Mouse (Mus musculus) thymus, adult 2 months (tissue): ENCODE measurements around the gene Rnf220. TPM values are rescaled to one million over a fixed set of nuclear protein-coding genes. Genes with fewer than 3 reads are reported as not detected.
"Not testable (repeated sequence)": the region's sequence is repeated elsewhere in the genome, so short reads cannot be mapped to it uniquely, and the experiment has no call there.

Experiments
- DNase-seq: peaks from one replicate; pipeline ENCODE4 v3.0.0; 2021
- H3K27ac ChIP-seq: fragments of 200-500 bp; 2 replicates; pipeline ENCODE4 v1.5.1; 2012; ENCODE audit warnings: low read length, control low read depth; ENCODE audit not compliant: control insufficient read depth, insufficient read depth
- H3K27me3 ChIP-seq: fragments of 200-500 bp; 2 replicates; pipeline ENCODE4 v1.6.1; 2012; ENCODE audit warnings: mild to moderate bottlenecking, low read length, moderate library complexity, mixed read lengths; ENCODE audit not compliant: control insufficient read depth, insufficient read depth
- H3K36me3 ChIP-seq: fragments of 200-500 bp; 2 replicates; pipeline ENCODE4 v1.6.1; 2012; ENCODE audit warnings: mild to moderate bottlenecking, low read length, moderate library complexity; ENCODE audit not compliant: control insufficient read depth, insufficient read depth
- H3K4me1 ChIP-seq: fragments of 200-500 bp; replicated peaks from 2 replicates; pipeline ENCODE4 v1.6.1; 2012; ENCODE audit warnings: low read length; ENCODE audit not compliant: control insufficient read depth, insufficient read depth
- H3K4me3 ChIP-seq: fragments of 200-500 bp; 2 replicates; pipeline ENCODE4 v1.5.1; 2012; ENCODE audit warnings: mild to moderate bottlenecking, low read length, control low read depth, moderate library complexity; ENCODE audit not compliant: control insufficient read depth, insufficient read depth
- CTCF ChIP-seq: fragments of 200-500 bp; IDR thresholded peaks from 2 replicates; pipeline ENCODE4 v1.5.1; 2012; ENCODE audit warnings: mild to moderate bottlenecking, control low read depth, low read length, moderate library complexity, borderline replicate concordance; ENCODE audit not compliant: control insufficient read depth, poor library complexity, insufficient read depth; ENCODE audit errors: extremely low read depth
- POLR2A ChIP-seq: fragments of 200-500 bp; IDR thresholded peaks from 2 replicates; pipeline ENCODE4 v1.6.1; 2012; ENCODE audit warnings: mild to moderate bottlenecking, low read length, control low read depth, moderate library complexity; ENCODE audit not compliant: control insufficient read depth, poor library complexity, insufficient read depth; ENCODE audit errors: extremely low read depth
- WGBS: fragments of 180-500 bp; shearing (Covaris S2); methylation state at CpG from one replicate; pipeline ENCODE4 v1.1.7; 2018; 5-methylcytosine and 5-hydroxymethylcytosine counted together
- polyA plus RNA-seq: library from polyadenylated mRNA; depleted of rRNA; stranded (reverse); fragments of >200 nt; gene quantifications from 2 replicates; pipeline ENCODE4 v1.2.3, GENCODE M21; 2012

The Rnf220 gene
- polyA plus RNA-seq, 1 experiment: 178 TPM

- DNase-seq: no peak
- H3K4me1 ChIP-seq: no peaks in the 10 kb centered on the region
- peaks cover 50% of the 10 kb centered on the region for H3K36me3 ChIP-seq
- 94% methylated on average over 12 of the region's 12 CpGs for WGBS
- H3K27me3 ChIP-seq: no peaks in the 10 kb centered on the region
- no peak overlapping the region for H3K4me3 ChIP-seq
- TF ChIP-seq CTCF (no peak), POLR2A (no peak)
- H3K27ac ChIP-seq: no peak overlapping the region
Measured at GRCm38 (mm10) chr4:117272459-117272858, 224.4 kb downstream of the Rnf220 start.

DNA sequence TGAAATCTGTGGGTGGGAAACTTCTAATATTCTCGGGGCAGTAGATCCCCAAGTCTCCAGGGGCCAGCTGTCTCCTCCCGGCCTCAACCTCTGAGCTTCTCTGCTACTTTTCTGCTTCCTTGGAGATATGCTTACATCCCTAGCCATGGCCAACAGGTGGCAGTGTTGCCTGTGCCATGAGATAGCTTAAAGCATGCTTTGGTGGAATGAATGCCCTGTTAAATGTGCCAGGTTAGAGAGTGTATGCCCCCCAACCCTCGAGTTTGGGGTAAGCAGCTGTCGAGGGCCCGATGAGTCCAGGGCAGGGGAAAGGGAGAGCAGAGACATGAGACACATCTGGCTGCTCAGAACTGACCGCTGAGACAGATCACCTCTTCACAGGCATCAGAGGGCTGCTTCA is 226.6 kb downstream of the Rnf220 start:
- H3K27me3 ChIP-seq: no peaks in the 10 kb centered on the region
- peak; percentile 71 for DNase-seq
- no peaks in the 10 kb centered on the region for H3K4me1 ChIP-seq
- H3K4me3 ChIP-seq: no peak overlapping the region
- H3K27ac ChIP-seq: no peak overlapping the region
- 30% methylated on average over 6 of the region's 6 CpGs for WGBS
- H3K36me3 ChIP-seq: peaks cover 32% of the 10 kb centered on the region
- TF ChIP-seq POLR2A: no peak
- TF ChIP-seq CTCF: peak; percentile 56; the same call in 1 of the 2 replicates

- Histone ChIP-seq H3K36me3 (peaks cover 13% of the 10 kb centered on the region), H3K27me3 (no peaks in the 10 kb centered on the region), H3K4me3 (no peak overlapping the region), H3K27ac (no peak overlapping the region), H3K4me1 (no peaks in the 10 kb centered on the region)
- no peak for TF ChIP-seq POLR2A
- 93% methylated on average over 25 of the region's 25 CpGs for WGBS
- no peak for DNase-seq
Measured at GRCm38 (mm10) chr4:117267831-117268437, 228.9 kb downstream of the Rnf220 start.

DNA sequence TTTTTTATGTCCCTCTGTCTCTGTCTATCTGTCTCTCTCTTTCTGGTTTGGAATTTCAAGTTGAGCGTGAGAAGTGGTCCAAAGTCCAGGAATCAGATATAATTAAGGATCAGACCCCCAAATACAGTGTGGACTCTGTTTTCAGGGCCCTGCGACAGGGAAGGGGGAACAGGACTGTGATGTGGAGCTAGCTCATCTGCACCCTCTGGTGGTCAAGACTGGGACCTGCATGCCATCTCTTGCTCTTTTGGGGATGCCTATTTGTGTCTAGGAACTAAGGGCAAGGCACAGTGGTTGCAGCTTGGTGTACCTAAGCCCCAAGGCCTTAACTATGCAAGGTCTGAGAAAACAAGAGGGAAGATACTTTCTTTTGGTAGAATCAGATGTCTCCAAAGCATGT is 229.6 kb downstream of the Rnf220 start:
- peak; percentile 77; the same call in 1 of the 2 replicates for TF ChIP-seq CTCF
- no peak for TF ChIP-seq POLR2A
- Histone ChIP-seq H3K4me3 (no peak overlapping the region), H3K36me3 (peaks cover 7% of the 10 kb centered on the region), H3K27ac (no peak overlapping the region), H3K27me3 (no peaks in the 10 kb centered on the region), H3K4me1 (no peaks in the 10 kb centered on the region)
- peak; percentile 75 for DNase-seq
- WGBS: 13% methylated on average over 2 of the region's 2 CpGs

DNA sequence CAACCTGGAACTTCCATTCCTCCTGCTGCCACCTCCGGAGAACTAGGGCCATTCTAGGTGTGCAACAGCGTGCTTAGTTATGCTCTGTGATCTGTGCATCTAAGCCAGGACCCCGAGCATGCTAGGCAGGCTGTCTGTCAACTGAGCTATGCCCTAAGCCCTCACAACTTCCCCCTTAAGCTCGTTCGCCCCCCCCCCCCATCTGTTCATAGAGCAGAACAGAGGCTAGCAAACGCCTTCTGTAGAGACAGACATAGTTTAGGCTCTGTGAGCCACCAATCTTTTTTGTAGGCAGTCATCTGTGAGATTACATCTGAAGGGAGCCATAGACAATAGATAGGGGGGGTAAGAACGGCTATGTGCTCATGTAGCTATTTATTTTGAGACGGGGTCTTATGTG is 233.9 kb downstream of the Rnf220 start:
- Histone ChIP-seq H3K4me1 (peaks cover 5% of the 10 kb centered on the region; the same call in 1 of the 2 replicates), H3K27ac (no peak overlapping the region), H3K27me3 (no peaks in the 10 kb centered on the region), H3K36me3 (no peaks in the 10 kb centered on the region), H3K4me3 (no peak overlapping the region)
- WGBS: 81% methylated on average over 8 of the region's 8 CpGs
- TF ChIP-seq CTCF: no peak
- TF ChIP-seq POLR2A: no peak
- no peak for DNase-seq

GRCm38 (mm10) chr4:117262101-117262913 is 234.5 kb downstream of the Rnf220 start:
- H3K4me1 ChIP-seq: peaks cover 5% of the 10 kb centered on the region; the same call in 1 of the 2 replicates
- H3K27me3 ChIP-seq: no peaks in the 10 kb centered on the region
- DNase-seq: no peak
- TF ChIP-seq CTCF (no peak), POLR2A (no peak)
- no peaks in the 10 kb centered on the region for H3K36me3 ChIP-seq
- H3K4me3 ChIP-seq: no peak overlapping the region
- 73% methylated on average over 13 of the region's 13 CpGs for WGBS
- no peak overlapping the region for H3K27ac ChIP-seq

DNA sequence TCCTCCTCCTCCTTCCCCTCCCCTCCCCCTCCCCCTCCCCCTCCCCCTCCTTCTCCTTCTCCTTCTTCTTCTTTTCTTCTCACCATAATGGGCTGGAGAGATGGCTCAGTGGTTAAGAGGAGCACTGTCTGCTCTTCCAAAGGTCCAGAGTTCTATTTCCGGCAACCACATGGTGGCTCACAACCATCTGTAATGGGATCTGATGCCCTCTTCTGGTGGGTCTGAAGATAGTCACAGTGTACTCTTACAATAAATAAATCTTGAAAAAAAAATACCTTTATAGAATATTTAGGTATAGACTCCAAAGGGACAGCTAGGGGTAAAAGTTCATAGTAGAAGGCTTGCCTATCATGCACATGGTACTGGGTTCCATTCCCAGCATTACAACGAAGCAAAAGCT is 235.6 kb downstream of the Rnf220 start:
- Histone ChIP-seq H3K4me1 (peaks cover 5% of the 10 kb centered on the region; the same call in 1 of the 2 replicates), H3K36me3 (no peaks in the 10 kb centered on the region), H3K27me3 (no peaks in the 10 kb centered on the region), H3K4me3 (no peak overlapping the region), H3K27ac (no peak overlapping the region)
- TF ChIP-seq POLR2A: no peak
- no peak for TF ChIP-seq CTCF
- 88% methylated on average over 2 of the region's 2 CpGs for WGBS
- no peak for DNase-seq

DNA sequence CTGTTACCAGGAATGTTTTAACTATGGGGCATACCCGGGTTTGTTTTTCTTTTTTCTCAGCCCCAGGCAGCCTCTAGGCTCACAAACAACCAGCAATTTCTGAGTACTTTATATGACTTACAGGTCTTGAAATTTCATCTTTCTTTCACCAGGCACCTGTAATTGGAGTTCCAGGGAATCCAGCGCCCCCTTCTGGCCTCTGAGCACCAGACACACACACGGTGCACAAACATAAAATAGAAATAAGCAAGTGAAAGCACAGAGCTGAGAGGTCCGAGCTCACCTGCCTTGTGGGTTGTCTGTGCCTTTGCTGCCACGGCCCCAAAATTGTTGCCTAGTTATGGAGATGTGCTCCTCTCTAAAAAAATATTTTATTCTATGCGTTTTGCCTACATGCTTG is 236.9 kb downstream of the Rnf220 start:
- not testable (repeated sequence) for H3K4me1 ChIP-seq, DNase-seq, H3K27me3 ChIP-seq, H3K27ac ChIP-seq, H3K36me3 ChIP-seq, H3K4me3 ChIP-seq
- WGBS: 84% methylated on average over 6 of the region's 6 CpGs
